Mouse (Mus musculus): ENCODE data around the gene Fam71a. TPM values are rescaled to one million over a fixed set of nuclear protein-coding genes. Genes with fewer than 3 reads are reported as not detected.

Fam71a gene
- polyA plus RNA-seq, 1 experiment from 2014 or later = not detected

- peaks cover 21% of the 10 kb centered on the region for H3K4me1 ChIP-seq (replicated peaks)
- 53% methylated on average over 6 of the region's 6 CpGs for WGBS
- peaks cover 67% of the 10 kb centered on the region for H3K27me3 ChIP-seq (ENCODE audit: insufficient read depth, poor library complexity, severe bottlenecking)
- H3K4me3 ChIP-seq = no peak overlapping the region
- no peak for DNase-seq (ENCODE audit: low spot score)
- H3K36me3 ChIP-seq = no peaks in the 10 kb centered on the region
- H3K27ac ChIP-seq = no peak overlapping the region
- no peaks in the 10 kb centered on the region for H3K9me3 ChIP-seq
These were observed 25.2 kb upstream of the Fam71a start for GRCm38 (mm10) chr1:191189671-191190372.

DNA sequence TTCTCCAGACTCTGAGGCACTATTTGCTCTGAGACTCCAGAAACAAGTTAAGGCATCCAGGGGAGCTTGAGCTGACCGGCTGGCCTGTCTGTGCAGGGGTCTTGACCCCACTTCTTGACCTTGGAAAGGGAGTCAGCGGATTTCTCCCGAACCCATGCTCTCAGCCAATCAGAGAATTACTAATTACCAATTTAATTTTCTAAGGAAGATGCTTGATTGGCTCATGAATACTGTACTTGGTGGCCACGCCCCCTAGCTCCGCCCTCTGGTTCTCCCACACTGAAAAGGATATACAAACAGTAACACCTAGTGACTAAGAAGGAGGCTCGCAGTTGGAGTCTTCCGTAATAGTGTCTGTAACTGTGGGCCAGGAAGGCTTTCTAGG lies 21.8 kb upstream of the Fam71a start:
- Histone ChIP-seq H3K4me1 (replicated peaks) (peaks cover 55% of the 10 kb centered on the region), H3K4me3 (peak overlapping the region; percentile 56; the same call in 1 of the 2 replicates), H3K9me3 (no peaks in the 10 kb centered on the region), H3K36me3 (no peaks in the 10 kb centered on the region), H3K27ac (no peak overlapping the region), H3K27me3 (ENCODE audit: insufficient read depth, poor library complexity, severe bottlenecking) (peaks cover 94% of the 10 kb centered on the region)
- WGBS = 5% methylated on average over 7 of the region's 7 CpGs
- peak; percentile 35 for DNase-seq (ENCODE audit: low spot score)

DNA sequence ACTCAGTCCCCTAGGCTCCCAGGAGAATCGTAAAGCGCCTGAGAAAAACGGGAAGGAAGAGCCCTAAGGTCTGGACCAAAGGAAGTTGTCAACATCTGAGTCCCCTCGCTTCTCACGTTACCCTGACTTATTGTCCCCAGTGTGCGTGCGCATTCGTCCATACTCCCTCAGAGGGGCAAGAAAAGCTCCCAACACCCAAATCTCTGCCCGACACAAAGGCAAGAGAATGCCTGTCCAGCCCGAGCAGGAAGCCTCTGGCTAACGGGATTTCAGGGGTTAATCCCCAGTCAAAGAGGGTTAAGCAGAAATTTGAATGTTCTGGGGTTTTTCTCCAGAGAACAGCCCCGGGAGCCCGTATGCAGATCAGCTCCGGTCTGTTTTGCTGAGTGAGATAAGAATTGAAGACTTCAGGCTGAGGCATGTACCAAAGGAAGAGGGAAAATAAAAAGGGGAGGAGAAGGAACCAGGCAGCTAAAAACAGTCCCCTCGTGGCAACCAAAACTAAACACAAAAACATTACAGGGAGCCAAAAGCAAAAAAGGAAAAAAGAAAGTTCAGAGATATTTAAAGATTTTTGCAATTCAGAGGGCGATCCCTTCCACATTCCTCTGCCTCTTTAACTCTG lies 21.3 kb upstream of the Fam71a start:
- Histone ChIP-seq H3K9me3 (no peaks in the 10 kb centered on the region), H3K36me3 (no peaks in the 10 kb centered on the region), H3K27me3 (ENCODE audit: insufficient read depth, poor library complexity, severe bottlenecking) (peaks cover 98% of the 10 kb centered on the region), H3K27ac (no peak overlapping the region), H3K4me1 (replicated peaks) (peaks cover 58% of the 10 kb centered on the region), H3K4me3 (peak overlapping the region; percentile 56)
- DNase-seq (ENCODE audit: low spot score) = peak; percentile 53
- WGBS = under 1% methylated on average over 16 of the region's 16 CpGs

GRCm38 (mm10) chr1:191184841-191185251 lies 20.2 kb upstream of the Fam71a start:
- H3K27ac ChIP-seq = no peak overlapping the region
- H3K27me3 ChIP-seq (ENCODE audit: insufficient read depth, poor library complexity, severe bottlenecking) = peaks cover 98% of the 10 kb centered on the region
- WGBS = under 1% methylated on average over 22 of the region's 22 CpGs
- peak; percentile 42 for DNase-seq (ENCODE audit: low spot score)
- H3K36me3 ChIP-seq = no peaks in the 10 kb centered on the region
- no peaks in the 10 kb centered on the region for H3K9me3 ChIP-seq
- H3K4me3 ChIP-seq = peak overlapping the region; percentile 56
- peaks cover 61% of the 10 kb centered on the region for H3K4me1 ChIP-seq (replicated peaks)

DNA sequence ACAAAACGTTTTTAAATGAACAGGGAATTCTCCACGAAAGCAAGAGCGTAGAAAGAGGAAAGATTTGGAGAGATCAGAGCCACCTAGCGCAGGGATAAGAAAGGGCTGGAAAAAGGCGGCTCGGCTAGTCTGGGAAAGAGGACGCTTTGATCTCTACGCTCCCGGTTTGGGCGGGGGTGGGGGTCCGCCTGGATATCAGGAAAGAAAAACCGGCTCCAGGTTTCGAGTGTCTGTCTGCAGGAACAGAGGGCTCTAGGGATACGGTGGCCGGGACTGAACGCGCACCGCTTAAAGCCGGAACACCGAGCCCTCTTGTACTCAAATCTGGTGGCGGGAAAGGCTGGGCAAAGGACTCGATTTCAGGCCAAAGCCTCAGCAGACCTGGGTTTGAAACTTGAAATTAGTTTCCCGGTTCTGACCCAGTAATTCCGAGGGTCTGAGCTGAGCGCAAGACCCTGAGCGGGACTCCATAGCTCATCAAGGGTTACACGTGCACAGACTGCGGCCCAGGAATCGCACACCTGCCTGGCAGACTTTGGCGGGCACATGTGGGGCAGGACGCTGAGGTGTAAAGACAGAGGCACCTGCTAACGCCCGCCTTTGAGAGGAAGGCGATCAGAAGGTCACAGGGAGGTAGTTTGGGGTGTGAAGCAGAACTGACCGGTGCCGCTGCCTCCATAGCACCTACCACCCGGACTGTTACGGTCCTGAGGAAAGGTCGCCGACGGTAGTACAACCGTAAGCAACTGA lies 19.6 kb upstream of the Fam71a start:
- under 1% methylated on average over 42 of the region's 42 CpGs for WGBS
- no peaks in the 10 kb centered on the region for H3K36me3 ChIP-seq
- H3K4me3 ChIP-seq = peak overlapping the region; percentile 56
- H3K27ac ChIP-seq = 0 out of 2 replicates have a peak overlapping the region, but pooled peaks have one; percentile 19
- H3K4me1 ChIP-seq (replicated peaks) = peaks cover 64% of the 10 kb centered on the region
- H3K27me3 ChIP-seq (ENCODE audit: insufficient read depth, poor library complexity, severe bottlenecking) = peaks cover 99% of the 10 kb centered on the region
- DNase-seq (ENCODE audit: low spot score) = peak; percentile 61
- no peaks in the 10 kb centered on the region for H3K9me3 ChIP-seq

DNA sequence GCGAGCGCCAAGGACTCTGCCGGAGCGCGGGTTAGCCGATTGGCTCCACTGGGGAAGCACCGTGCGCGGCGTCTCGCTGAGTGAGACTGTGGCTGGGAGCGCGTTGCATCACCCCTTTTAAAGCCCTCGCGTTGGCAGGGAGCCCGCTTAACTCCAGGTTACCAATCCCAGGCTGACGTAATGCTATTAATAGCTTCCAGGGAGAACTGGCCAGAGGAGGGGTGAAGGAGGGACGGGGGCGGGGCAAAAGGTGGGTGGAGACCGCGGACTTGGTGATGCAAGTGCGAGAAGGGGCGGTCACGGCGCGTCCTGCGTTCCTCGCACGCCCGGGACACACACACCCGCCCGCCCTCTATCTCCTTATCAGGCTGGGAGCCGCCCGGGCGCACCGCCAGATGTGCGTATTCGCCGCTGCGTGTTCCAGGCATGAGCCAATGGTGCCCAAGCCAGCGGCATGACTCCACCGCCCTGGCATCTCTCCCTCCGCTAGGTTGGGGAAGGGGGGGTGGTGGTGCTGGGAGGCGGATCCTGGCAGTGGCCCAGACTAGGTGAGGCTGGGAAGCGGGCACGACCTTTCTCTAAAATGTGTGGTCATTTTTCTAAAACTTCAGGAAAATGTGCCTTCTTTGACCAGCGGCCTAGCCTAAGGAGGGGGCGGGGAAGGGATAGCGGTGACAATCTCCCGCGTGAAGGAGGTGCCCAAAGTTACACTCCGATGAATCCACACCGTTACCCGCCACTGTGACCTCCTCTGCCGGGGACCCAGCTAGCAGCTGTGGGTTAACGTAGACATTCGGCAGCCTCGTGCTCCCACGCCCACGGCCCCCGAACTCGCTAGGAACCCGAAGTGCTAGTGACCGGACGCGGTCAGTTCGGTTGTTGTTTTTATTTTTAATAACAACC lies 18.8 kb upstream of the Fam71a start:
- Histone ChIP-seq H3K4me1 (replicated peaks) (peaks cover 71% of the 10 kb centered on the region), H3K9me3 (no peaks in the 10 kb centered on the region), H3K36me3 (no peaks in the 10 kb centered on the region), H3K27ac (peak overlapping the region; percentile 70), H3K4me3 (peak overlapping the region; percentile 56), H3K27me3 (ENCODE audit: insufficient read depth, poor library complexity, severe bottlenecking) (peaks cover 100% of the 10 kb centered on the region)
- peak; percentile 86 for DNase-seq (ENCODE audit: low spot score)
- WGBS = under 1% methylated on average over 67 of the region's 67 CpGs

DNA sequence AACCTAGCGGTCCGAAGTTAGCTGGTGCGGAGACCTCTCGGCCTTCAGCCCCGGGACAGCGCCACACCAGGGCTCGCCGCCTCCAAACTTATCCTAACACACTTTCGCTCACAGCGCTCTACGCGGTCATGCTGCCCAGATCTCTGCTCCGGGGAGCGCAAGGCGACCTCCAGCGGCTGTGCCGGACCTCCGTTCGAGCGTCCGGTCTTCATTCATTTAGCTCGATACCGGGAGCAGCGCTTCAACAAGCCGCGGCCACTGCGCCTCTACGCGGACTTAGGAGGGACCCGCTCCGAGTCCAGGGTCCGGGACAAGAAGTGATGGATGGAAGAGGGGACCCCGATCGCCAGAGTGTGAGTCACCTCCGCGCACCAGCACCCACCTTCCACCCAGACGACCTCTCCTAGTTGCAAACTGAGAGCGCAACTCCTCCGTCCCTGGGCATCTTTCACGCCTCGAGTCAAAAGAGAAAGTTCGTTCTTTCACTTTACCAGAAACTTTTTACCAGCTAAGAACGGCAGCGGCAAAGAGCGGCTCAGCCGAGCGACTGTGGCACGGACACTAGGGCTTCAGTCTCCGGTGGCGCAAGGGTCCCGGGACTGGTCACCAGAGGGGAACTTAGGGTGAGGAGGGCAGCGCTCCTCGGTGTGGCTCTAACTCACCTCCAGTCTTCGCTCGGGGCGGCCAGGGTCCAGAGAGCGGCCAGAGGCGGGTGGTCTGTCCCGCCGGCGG lies 18.0 kb upstream of the Fam71a start:
- Histone ChIP-seq H3K4me1 (replicated peaks) (peaks cover 75% of the 10 kb centered on the region), H3K4me3 (peak overlapping the region; percentile 56), H3K27ac (peak overlapping the region; percentile 70), H3K36me3 (no peaks in the 10 kb centered on the region), H3K9me3 (no peaks in the 10 kb centered on the region), H3K27me3 (ENCODE audit: insufficient read depth, poor library complexity, severe bottlenecking) (peaks cover 99% of the 10 kb centered on the region)
- under 1% methylated on average over 61 of the region's 61 CpGs for WGBS
- DNase-seq (ENCODE audit: low spot score) = peak; percentile 80

- peaks cover 72% of the 10 kb centered on the region for H3K4me1 ChIP-seq (replicated peaks)
- peaks cover 99% of the 10 kb centered on the region for H3K27me3 ChIP-seq (ENCODE audit: insufficient read depth, poor library complexity, severe bottlenecking)
- H3K36me3 ChIP-seq = no peaks in the 10 kb centered on the region
- no peak overlapping the region for H3K27ac ChIP-seq
- DNase-seq (ENCODE audit: low spot score) = no peak
- peak overlapping the region; percentile 56 for H3K4me3 ChIP-seq
- 52% methylated on average over 12 of the region's 12 CpGs for WGBS
- no peaks in the 10 kb centered on the region for H3K9me3 ChIP-seq
These were observed 17.0 kb upstream of the Fam71a start for GRCm38 (mm10) chr1:191181469-191182259.

GRCm38 (mm10) chr1:191180397-191180796 lies 15.8 kb upstream of the Fam71a start:
- peaks cover 92% of the 10 kb centered on the region for H3K27me3 ChIP-seq (ENCODE audit: insufficient read depth, poor library complexity, severe bottlenecking)
- no peak overlapping the region for H3K4me3 ChIP-seq
- 73% methylated on average over 4 of the region's 4 CpGs for WGBS
- H3K9me3 ChIP-seq = no peaks in the 10 kb centered on the region
- H3K27ac ChIP-seq = no peak overlapping the region
- no peak for DNase-seq (ENCODE audit: low spot score)
- no peaks in the 10 kb centered on the region for H3K36me3 ChIP-seq
- H3K4me1 ChIP-seq (replicated peaks) = peaks cover 60% of the 10 kb centered on the region

GRCm38 (mm10) chr1:191179846-191180245 lies 15.2 kb upstream of the Fam71a start:
- H3K4me3 ChIP-seq = no peak overlapping the region
- H3K27me3 ChIP-seq (ENCODE audit: insufficient read depth, poor library complexity, severe bottlenecking) = peaks cover 87% of the 10 kb centered on the region
- no peak overlapping the region for H3K27ac ChIP-seq
- H3K36me3 ChIP-seq = no peaks in the 10 kb centered on the region
- no peaks in the 10 kb centered on the region for H3K9me3 ChIP-seq
- H3K4me1 ChIP-seq (replicated peaks) = peaks cover 54% of the 10 kb centered on the region
- WGBS = 52% methylated on average over 2 of the region's 2 CpGs
- DNase-seq (ENCODE audit: low spot score) = no peak

DNA sequence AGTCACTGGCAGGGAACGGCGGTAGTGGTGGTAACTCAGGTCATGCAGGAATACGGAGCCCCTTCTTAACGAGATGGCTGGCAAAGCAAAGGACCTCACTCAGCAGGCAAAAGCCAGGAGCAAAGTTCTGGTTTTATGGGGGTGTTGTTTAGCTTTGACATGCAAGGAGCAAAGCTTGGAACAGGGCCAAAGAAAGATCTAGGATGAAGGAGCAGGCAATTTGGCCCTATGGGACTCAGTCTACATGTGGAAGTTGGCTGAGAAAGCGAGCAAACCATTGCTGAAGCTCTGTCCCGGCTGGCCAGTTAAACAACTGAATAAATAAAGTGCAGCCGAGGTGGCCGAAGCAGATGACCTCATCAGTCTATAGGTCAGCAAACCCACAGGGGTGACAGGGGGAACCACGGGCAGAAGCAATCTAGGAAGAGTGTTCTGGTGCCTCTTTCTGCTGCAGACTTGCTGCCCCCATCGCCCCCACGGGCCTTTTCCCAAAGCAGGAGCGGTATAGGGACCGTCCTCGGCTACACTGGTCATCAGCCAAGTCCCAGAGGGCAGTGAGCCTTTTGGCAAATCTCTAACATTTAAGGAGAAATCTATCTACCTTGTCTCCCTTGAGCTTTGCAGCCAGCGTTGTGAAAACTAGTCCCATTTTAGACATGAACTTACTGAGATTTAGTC lies 14.0 kb upstream of the Fam71a start:
- WGBS = 39% methylated on average over 15 of the region's 15 CpGs
- H3K27me3 ChIP-seq (ENCODE audit: insufficient read depth, poor library complexity, severe bottlenecking) = peaks cover 75% of the 10 kb centered on the region
- H3K36me3 ChIP-seq = no peaks in the 10 kb centered on the region
- H3K27ac ChIP-seq = no peak overlapping the region
- no peak overlapping the region for H3K4me3 ChIP-seq
- H3K9me3 ChIP-seq = no peaks in the 10 kb centered on the region
- DNase-seq (ENCODE audit: low spot score) = peak; percentile 24
- peaks cover 42% of the 10 kb centered on the region for H3K4me1 ChIP-seq (replicated peaks)
